1 mouse cellular context compared by ENCODE assay signal in the genomic region with DNA sequence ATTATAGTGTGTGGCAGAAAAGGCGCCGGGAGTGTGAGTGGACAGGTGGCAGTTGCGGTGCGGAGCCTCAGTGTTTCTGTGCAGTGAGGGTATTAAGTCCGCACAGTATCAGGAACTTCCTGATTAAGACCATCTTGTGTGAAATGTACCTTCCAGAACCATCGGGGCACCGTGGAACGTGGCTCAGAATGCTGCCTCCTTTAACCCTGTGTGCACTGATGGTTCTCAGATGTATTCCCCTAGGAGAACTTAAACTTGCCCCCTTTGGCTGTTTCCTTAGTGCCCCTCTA.
TF ChIP-seq lines count a peak whose summit lies in the region.

No protein-coding gene starts in this region.

TF ChIP-seq in ES-E14, 5 proteins besides CTCF, POLR2A, EP300 and RAD21:
- TF ChIP-seq MAFK (IDR thresholded peaks at IDR 0.05; ENCODE audit: insufficient read depth, low read depth, low read length): no peak
- no peak for TF ChIP-seq ZNF384 (IDR thresholded peaks at IDR 0.05; ENCODE audit: low read depth, low read length)
- TF ChIP-seq ZC3H11A (IDR thresholded peaks at IDR 0.05; ENCODE audit: borderline replicate concordance, low read depth, low read length): no peak
- no peak for TF ChIP-seq CHD2 (IDR thresholded peaks at IDR 0.05; ENCODE audit: low read depth, low read length)
- TF ChIP-seq HCFC1 (IDR thresholded peaks at IDR 0.05; ENCODE audit: borderline replicate concordance, insufficient read depth, low read length): no peak
